Mouse (Mus musculus) left cerebral cortex, adult 9 months (tissue): Measurements from ENCODE around the gene C1qtnf9.

Source experiments
- DNase-seq, 2 experiments: peaks; one replicate each; pipeline ENCODE4 v3.0.0; 2022; ENCODE audit warnings: low spot score in 2 of 2

The C1qtnf9 gene

GRCm38 (mm10) chr14:60790103-60790502, 22.2 kb downstream of the C1qtnf9 start:
- DNase-seq = peak in 1 of 2 experiments; percentile 41

- peak in 1 of 2 experiments; percentile 11 for DNase-seq
Observed at GRCm38 (mm10) chr14:60796600-60797322, 28.8 kb downstream of the C1qtnf9 start.

GRCm38 (mm10) chr14:60797596-60797995, 29.7 kb downstream of the C1qtnf9 start:
- no peak for DNase-seq

- DNase-seq = no peak
Observed at GRCm38 (mm10) chr14:60798721-60799120, 30.8 kb downstream of the C1qtnf9 start.

- DNase-seq = no peak
Observed at GRCm38 (mm10) chr14:60799762-60800728, 32.1 kb downstream of the C1qtnf9 start.

- no peak for DNase-seq
Observed at GRCm38 (mm10) chr14:60802026-60802425, 34.1 kb downstream of the C1qtnf9 start.

- no peak for DNase-seq
Observed at GRCm38 (mm10) chr14:60804978-60805377, 37.0 kb downstream of the C1qtnf9 start.

GRCm38 (mm10) chr14:60805871-60806270, 37.9 kb downstream of the C1qtnf9 start:
- no peak for DNase-seq

- DNase-seq = peak in 1 of 2 experiments; percentile 21
Observed at GRCm38 (mm10) chr14:60806891-60807344, 39.0 kb downstream of the C1qtnf9 start.

GRCm38 (mm10) chr14:60809881-60810280, 41.9 kb downstream of the C1qtnf9 start:
- DNase-seq = no peak

- no peak for DNase-seq
Observed at GRCm38 (mm10) chr14:60811547-60811946, 43.6 kb downstream of the C1qtnf9 start.

- DNase-seq = no peak
Observed at GRCm38 (mm10) chr14:60815098-60815497, 47.2 kb downstream of the C1qtnf9 start.

GRCm38 (mm10) chr14:60818045-60818444, 50.1 kb downstream of the C1qtnf9 start:
- DNase-seq = no peak

- DNase-seq = no peak
Observed at GRCm38 (mm10) chr14:60830096-60830495, 62.2 kb downstream of the C1qtnf9 start.
